Mouse (Mus musculus): ENCODE data around the gene Pi4ka. TPM values are rescaled to one million over a fixed set of nuclear protein-coding genes. Genes with fewer than 3 reads are reported as not detected.

Gene Pi4ka
- total and polyA plus RNA-seq, 3 experiments: 40.5 to 149 (median 88.4) TPM

GRCm38 (mm10) chr16:17382306-17382705, 23.8 kb downstream of the Pi4ka start:
- dilution Hi-C loops (cut with MboI; ENCODE audit: extremely low pct_ligation_motif_present, extremely low pct_unique_long_range_greater_than_20kb, low sequenced_read_pairs) (no loop called here), in situ Hi-C loops (cut with MboI; ENCODE audit: low pct_ligation_motif_present, low pct_unique_long_range_greater_than_20kb, low sequenced_read_pairs) (no loop called here)
- TF ChIP-seq HCFC1 (IDR thresholded peaks at IDR 0.05; ENCODE audit: low read depth, low read length) (no peak), E2F4 (IDR thresholded peaks at IDR 0.05; ENCODE audit: insufficient replicate concordance, low read depth, low read length) (no peak), TCF12 (IDR thresholded peaks at IDR 0.05; ENCODE audit: low read depth, low read length) (no peak)
- Histone ChIP-seq H3K79me2 (replicated peaks; ENCODE audit: control insufficient read depth, extremely low read depth, insufficient read depth, poor library complexity, severe bottlenecking) (no peaks in the 10 kb centered on the region), H3K27ac (ENCODE audit: insufficient read depth, low read depth) (no peak overlapping the region), H3K9ac (ENCODE audit: insufficient read depth, low read depth) (no peak overlapping the region), H3K4me2 (ENCODE audit: insufficient read depth, low read depth, poor library complexity, severe bottlenecking) (no peak overlapping the region), H3K4me1 (ENCODE audit: control insufficient read depth in 1 of 2, insufficient read depth in 2 of 2) (no peaks in the 10 kb centered on the region), H3K9me3 (replicated peaks; ENCODE audit: low read length) (no peaks in the 10 kb centered on the region), H3K4me3 (replicated peaks in 1 of 3; ENCODE audit: low read depth in 2 of 3, low read length in 2 of 3, poor library complexity in 1 of 3) (no peak overlapping the region), H3K36me3 (replicated peaks in 1 of 2; ENCODE audit: control insufficient read depth in 1 of 2, insufficient read depth in 1 of 2, low read length in 1 of 2) (peaks cover 33 to 83% of the 10 kb centered on the region in 2 experiments), H3K27me3 (replicated peaks) (no peaks in the 10 kb centered on the region)
- no peak for DNase-seq (ENCODE audit: extremely low read depth)

DNA sequence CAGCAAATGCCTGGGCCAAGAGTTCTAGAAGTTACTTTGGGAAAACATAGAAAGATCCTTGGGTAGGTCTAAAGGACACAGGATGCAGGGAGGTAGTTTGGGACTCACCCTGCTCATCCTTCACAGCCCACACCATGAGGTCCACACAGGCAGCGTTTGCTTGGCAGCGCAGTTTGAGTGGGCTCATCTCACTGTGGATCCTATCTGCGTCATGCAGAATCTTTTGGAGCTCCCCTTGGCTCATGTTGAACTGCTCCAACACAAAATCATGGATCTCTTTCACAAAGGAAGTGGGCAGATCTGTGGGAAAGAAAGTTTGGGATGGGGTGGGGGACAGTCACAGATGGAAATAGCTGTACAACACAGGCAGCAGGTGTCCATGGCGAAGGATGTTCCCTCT, 47.3 kb downstream of the Pi4ka start:
- no peak for DNase-seq (ENCODE audit: extremely low read depth)
- H3K27me3 ChIP-seq (replicated peaks): no peaks in the 10 kb centered on the region
- H3K4me2 ChIP-seq (ENCODE audit: insufficient read depth, low read depth, poor library complexity, severe bottlenecking): no peak overlapping the region
- no peak overlapping the region for H3K27ac ChIP-seq (ENCODE audit: insufficient read depth, low read depth)
- no peak overlapping the region for H3K4me3 ChIP-seq (replicated peaks in 1 of 3; ENCODE audit: low read depth in 2 of 3, low read length in 2 of 3, poor library complexity in 1 of 3)
- in situ Hi-C loops (cut with MboI; ENCODE audit: low pct_ligation_motif_present, low pct_unique_long_range_greater_than_20kb, low sequenced_read_pairs) (no loop called here), dilution Hi-C loops (cut with MboI; ENCODE audit: extremely low pct_ligation_motif_present, extremely low pct_unique_long_range_greater_than_20kb, low sequenced_read_pairs) (no loop called here)
- H3K4me1 ChIP-seq (ENCODE audit: control insufficient read depth in 1 of 2, insufficient read depth in 2 of 2): no peaks in the 10 kb centered on the region
- H3K9ac ChIP-seq (ENCODE audit: insufficient read depth, low read depth): no peak overlapping the region
- no peaks in the 10 kb centered on the region for H3K9me3 ChIP-seq (replicated peaks; ENCODE audit: low read length)
- TF ChIP-seq ZC3H11A (IDR thresholded peaks at IDR 0.05; ENCODE audit: low read depth, low read length) (no peak), USF2 (conservative IDR thresholded peaks at IDR 0.05; ENCODE audit: low read depth, low read length) (no peak), MYC (IDR thresholded peaks at IDR 0.05; ENCODE audit: low read depth, low read length) (no peak), MAX (IDR thresholded peaks at IDR 0.05; ENCODE audit: low read length) (no peak), JUN (IDR thresholded peaks at IDR 0.05; ENCODE audit: insufficient read depth, low read depth, low read length) (no peak), ZKSCAN1 (IDR thresholded peaks at IDR 0.05; ENCODE audit: borderline replicate concordance, low read depth, low read length) (no peak), ZNF384 (IDR thresholded peaks at IDR 0.05; ENCODE audit: low read depth, low read length) (no peak), TCF12 (IDR thresholded peaks at IDR 0.05; ENCODE audit: low read depth, low read length) (no peak), SIN3A (IDR thresholded peaks at IDR 0.05; ENCODE audit: low read length) (no peak), USF1 (IDR thresholded peaks at IDR 0.05; ENCODE audit: low read depth, low read length) (no peak), CHD1 (IDR thresholded peaks at IDR 0.05; ENCODE audit: low read depth, low read length) (no peak), ELF1 (IDR thresholded peaks at IDR 0.05; ENCODE audit: low read depth, low read length) (no peak), POLR2AphosphoS2 (IDR thresholded peaks at IDR 0.05; ENCODE audit: low read depth, low read length) (no peak), HCFC1 (IDR thresholded peaks at IDR 0.05; ENCODE audit: low read depth, low read length) (no peak), TBP (conservative IDR thresholded peaks at IDR 0.05; ENCODE audit: low read depth, low read length) (no peak), BHLHE40 (IDR thresholded peaks at IDR 0.05; ENCODE audit: low read depth, low read length) (no peak)
- no peaks in the 10 kb centered on the region for H3K79me2 ChIP-seq (replicated peaks; ENCODE audit: control insufficient read depth, extremely low read depth, insufficient read depth, poor library complexity, severe bottlenecking)
- H3K36me3 ChIP-seq (replicated peaks in 1 of 2; ENCODE audit: control insufficient read depth in 1 of 2, insufficient read depth in 1 of 2, low read length in 1 of 2): peaks cover 56 to 78% of the 10 kb centered on the region in 2 experiments

All from CH12.LX (cell line).